Mouse (Mus musculus) adrenal gland, postnatal 10 days (tissue): ENCODE measurements around the gene Hoxd10. TPM values are rescaled to one million over a fixed set of nuclear protein-coding genes. Genes with fewer than 3 reads are reported as not detected.
A peak's percentile ranks its signal among the peaks of the same experiment; 100 is the strongest.

Experiments
- DNase-seq: peaks from one replicate; pipeline ENCODE4 v3.0.0; 2021; ENCODE audit warnings: mixed read lengths
- total RNA-seq, 2 experiments: library from RNA; stranded (reverse); gene quantifications; 2 replicates each; pipeline ENCODE4 v1.2.3; 2021

The Hoxd10 gene
- total RNA-seq, 2 experiments from 2014 or later = 0.15 to 0.27 TPM

DNA sequence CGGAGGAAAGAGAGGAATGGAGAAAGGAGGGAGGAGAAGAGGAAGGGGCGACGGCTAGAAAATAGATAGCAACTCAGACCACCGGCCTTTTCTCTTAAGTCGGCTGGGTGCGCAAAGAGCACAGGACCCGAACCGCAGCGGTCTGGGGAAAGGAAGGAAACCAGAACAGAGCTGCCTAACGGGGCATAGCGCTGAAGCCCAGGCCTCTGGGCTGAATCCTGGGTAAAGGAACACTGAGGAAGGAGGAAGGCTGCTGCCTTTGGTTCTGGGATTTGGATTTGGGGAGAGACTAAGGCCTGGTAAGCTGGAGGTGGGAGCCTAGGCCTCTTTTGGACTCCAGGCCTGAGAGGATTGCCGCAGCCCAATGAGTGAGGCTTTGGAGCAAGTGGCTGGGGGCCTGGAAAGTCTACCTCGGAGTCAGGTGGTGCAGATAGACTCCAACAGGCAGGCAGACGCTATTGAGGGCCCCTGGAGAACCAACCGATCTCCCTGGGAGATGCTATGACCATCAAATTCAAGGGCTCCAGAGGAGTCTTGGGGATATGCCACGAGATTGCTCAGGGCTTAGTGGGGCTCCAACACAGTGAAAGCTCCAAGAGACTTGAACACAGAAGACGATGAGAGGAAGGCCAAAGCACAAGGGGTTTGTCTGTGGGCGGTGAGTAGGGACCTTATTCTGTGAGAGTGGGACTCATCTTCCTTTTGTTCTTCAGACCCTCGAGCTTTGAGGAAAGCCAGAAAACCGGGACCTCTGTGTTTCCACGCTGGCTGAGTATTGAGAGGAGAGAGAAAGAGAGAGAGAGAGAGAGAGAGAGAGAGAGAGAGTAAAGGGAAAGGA is 10.9 kb upstream of the Hoxd10 start:
- no peak for DNase-seq

DNA sequence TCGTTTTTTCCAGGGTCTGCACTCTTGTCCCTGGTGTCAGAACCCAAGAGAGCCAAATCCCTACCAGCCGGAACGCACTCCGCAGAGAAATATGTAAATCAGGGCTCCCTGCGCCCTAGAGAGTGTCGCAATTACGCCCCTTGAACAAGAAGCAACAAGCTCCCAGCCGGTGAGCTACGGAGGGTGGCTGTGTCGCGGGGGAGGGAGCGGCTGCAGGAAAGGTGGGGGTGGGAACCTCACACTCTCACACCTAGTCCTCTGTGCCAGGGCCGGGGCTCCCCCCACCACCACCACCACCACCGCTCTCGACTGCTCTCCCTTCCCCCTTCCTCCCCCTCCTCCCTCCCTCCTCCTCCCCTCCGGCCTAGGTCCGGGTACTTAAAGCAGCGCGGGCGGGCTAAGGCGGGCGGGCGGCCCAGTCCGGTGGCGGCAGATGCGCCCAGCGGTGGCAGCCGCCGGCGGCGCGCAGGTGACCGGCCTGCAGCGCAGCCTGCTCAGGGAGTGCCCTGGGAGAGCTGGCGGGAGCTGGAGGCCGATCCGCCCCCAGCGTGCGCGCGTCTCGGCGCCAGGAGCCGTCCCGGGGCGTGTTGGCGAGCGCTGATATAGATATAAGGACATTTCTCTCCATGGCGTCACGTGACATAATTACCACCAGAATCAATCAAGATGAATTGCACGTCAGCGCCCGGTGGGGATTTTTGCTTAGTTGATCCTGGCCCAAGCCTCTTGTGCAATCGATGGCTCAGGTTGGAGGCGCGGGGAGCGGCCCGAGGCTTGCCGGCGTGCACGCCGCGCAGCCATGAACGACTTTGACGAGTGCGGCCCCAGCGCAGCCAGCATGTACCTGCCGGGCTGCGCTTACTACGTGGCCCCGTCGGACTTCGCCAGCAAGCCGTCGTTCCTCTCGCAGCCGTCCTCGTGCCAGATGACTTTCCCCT is 9.9 kb upstream of the Hoxd10 start:
- no peak for DNase-seq

- no peak for DNase-seq
These were observed 8.9 kb upstream of the Hoxd10 start for GRCm38 (mm10) chr2:74682796-74683195.

DNA sequence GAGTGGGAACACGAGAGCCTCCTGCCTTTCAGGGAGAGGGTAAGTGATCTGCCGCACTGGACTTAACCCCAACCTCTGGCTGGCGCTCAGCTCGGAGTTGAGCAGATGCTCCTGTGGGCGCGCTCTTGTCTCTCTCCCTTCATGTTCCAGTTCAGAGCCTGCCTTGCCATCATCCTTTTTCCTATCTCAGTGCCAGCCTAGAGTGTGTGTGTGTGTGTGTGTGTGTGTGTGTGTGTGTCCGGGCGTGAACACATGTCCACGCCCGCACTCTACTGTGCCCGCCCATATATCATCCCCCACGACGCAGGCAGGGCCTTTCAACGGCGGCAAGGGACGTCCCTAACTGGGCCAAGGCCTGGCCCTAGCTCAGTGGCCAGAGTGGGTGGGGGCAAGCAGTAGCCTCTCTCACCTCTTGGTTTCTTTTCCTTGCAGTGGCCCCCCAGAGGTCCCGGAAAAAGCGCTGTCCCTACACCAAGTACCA is 8.2 kb upstream of the Hoxd10 start:
- no peak for DNase-seq

DNA sequence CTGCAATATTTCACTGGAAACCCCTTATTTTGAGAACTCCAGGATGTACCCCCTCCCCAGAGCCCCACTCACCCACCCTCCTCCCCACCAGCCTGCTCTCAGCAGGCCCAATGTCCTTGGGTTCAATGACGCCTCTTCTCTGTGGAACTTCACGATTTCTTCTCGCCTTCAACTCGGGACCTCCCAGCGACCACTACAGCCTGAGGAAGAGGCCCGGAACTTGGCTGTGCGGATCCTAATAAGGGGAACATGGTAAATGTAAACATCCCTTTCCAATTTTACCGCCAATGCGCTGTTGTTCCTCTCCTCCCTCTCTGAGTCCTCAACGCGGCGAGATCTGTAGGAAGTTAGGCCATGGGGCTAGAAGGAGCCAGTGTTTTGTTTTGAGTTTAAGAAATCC is 7.6 kb upstream of the Hoxd10 start:
- no peak for DNase-seq

GRCm38 (mm10) chr2:74685059-74685603 is 6.6 kb upstream of the Hoxd10 start:
- no peak for DNase-seq

GRCm38 (mm10) chr2:74686301-74686987 is 5.3 kb upstream of the Hoxd10 start:
- peak; percentile 72 for DNase-seq

GRCm38 (mm10) chr2:74686988-74687697 is 4.6 kb upstream of the Hoxd10 start:
- no peak for DNase-seq

GRCm38 (mm10) chr2:74687698-74688555 is 3.8 kb upstream of the Hoxd10 start:
- no peak for DNase-seq

DNA sequence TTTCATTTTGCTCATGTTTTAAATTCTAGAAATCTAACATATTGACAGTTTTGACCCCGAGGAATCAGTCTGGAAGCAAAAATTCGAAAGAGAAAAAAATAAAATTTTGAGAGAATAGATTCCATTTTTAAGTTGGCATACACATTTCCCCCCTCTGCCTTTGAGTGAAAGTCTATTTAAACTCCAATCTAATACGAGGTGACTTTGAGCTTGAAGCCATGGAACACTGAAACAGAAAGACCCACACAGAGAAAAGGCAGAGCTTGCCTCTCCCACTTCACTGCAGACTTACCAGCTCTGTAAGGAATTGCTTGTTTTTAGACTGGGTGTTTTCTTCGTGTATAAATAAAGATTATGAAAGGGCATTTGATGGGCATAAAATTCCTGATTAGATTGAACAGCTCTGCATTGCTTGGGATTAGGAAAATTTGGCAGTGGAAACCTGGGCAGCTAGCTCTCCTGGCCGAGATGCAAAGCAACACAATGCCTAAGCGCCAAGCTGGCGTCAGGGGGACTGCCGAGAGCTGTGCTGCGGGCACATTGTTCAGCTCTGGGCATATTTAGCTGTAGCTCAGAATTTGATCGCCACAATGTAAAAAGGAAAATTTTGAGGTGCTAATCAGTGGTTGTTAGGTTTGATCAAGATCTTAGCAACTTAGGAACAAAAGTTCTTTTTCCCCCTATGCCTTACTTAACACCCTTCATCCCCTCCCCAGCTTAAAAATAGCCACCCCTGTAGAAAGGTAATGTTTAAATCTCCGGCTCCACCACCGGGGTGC is 2.7 kb upstream of the Hoxd10 start:
- no peak for DNase-seq

DNA sequence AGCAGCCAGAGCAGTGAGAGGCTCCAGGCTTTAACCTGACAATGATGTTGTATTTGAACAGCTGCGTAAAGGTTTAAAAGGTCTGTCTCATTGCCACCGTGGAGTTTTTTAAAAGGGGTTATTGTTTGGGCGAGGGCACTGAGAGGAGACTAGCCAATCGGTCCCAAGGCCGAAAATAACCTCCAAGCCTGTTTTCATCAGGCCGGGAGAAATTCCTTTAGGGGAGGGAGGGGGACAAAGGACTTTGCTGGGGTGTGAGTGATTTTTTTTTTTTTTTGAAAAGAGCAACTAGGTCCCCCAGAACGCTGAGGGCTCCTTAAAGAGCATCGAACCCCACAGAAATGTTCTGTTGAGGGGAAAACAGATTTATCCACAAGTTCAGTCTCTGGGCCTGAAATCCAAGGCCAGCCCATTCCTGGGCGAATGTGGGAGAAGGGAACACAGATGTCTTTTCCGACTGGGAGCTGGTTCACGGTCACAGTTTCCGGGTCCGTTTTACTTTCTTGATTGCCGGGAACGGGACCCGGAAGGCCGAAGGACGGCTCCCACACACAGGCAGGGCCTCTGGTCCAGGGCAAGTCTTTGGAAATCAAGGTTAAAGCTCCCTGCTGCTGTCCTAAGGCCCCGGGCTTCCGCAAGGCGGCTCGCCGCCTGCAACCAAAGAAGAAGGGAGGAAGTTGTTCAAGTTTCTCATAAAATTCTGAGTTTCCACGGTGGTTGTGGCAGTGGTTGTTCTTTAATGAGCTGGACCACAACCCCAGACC is 2.0 kb upstream of the Hoxd10 start:
- no peak for DNase-seq

DNA sequence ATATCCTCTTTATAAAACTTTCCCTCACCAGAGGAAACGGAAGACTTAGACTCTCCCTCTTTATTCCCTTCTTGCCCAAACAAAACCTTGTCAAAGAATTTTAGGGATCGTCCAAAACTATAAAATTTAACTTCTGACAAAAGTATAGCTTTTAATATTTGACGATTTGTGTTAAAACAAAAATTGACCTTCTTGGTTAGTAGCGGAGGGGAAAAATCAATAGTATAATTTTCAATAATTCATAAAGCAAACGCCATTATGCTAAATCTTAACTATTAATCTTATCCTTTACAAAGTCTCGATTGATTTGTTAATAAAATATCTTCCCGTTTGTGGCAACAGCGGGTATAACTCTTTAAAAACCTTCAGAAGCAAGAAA is 1.4 kb upstream of the Hoxd10 start:
- no peak for DNase-seq

DNA sequence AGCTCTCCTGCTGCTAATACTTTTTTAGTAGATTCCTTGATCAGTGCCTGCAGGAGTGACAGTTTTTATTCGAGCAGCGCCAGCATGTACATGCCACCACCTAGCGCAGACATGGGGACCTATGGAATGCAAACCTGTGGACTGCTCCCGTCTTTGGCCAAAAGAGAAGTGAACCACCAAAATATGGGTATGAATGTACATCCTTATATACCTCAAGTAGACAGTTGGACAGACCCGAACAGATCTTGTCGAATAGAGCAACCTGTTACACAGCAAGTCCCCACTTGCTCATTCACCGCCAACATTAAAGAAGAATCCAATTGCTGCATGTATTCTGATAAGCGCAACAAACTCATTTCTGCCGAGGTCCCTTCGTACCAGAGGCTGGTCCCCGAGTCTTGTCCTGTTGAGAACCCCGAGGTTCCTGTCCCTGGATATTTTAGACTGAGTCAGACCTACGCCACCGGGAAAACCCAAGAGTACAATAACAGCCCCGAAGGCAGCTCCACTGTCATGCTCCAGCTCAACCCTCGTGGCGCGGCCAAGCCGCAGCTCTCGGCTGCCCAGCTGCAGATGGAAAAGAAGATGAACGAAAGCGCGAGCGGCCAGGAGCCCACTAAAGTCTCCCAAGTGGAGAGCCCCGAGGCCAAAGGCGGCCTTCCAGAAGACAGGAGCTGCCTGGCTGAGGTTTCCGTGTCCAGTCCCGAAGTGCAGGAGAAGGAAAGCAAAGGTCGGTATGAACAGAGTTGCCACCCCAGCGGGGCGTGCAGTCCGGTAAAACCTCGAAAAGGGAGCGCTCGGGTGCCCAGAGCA is 477 bp downstream of the Hoxd10 start:
- no peak for DNase-seq

GRCm38 (mm10) chr2:74692808-74693431 is 1.2 kb downstream of the Hoxd10 start:
- DNase-seq = no peak

GRCm38 (mm10) chr2:74693432-74693827 is 1.7 kb downstream of the Hoxd10 start:
- no peak for DNase-seq

DNA sequence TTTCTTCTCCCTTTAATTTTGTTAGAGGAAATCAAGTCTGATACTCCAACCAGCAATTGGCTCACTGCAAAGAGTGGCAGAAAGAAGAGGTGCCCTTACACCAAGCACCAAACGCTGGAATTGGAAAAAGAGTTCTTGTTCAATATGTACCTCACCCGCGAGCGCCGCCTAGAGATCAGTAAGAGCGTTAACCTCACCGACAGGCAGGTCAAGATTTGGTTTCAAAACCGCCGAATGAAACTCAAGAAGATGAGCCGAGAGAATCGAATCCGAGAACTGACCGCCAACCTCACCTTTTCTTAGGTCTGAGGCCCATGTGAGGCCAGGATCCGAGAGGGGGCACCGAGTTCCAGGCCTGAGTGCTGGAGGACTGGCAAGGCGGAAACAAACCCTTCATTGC is 2.3 kb downstream of the Hoxd10 start:
- no peak for DNase-seq

DNA sequence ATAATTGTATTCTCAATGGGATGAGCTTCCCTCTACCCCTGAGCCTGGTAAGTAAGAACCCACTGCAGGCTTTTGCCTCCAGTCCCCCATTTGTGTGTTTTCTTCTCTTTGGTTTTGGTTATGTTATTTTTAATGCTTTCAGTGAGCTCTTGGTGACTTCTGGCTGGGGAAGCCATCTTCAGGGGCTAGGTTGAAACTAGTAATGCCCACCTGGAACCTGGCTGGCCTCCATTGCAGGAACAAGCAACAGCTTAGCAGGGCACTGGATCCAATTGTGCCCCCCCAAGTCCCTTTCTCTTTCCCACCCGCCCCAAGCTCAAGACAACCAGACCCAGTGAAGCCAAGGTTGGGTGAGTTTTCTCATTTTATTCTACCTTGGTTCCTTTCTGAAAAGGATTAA is 3.7 kb downstream of the Hoxd10 start:
- no peak for DNase-seq
